Mouse (Mus musculus): Measurements from ENCODE around the gene Tut7. TPM values are rescaled to one million over a fixed set of nuclear protein-coding genes. Genes with fewer than 3 reads are reported as not detected.
"Not testable (repeated sequence)": the region's sequence is repeated elsewhere in the genome, so short reads cannot be mapped to it uniquely, and the experiment has no call there.

Tut7 gene
- polyA plus RNA-seq, 1 experiment, result 113 TPM

- TF ChIP-seq CTCF (IDR thresholded peaks at IDR 0.05; ENCODE audit: borderline replicate concordance, insufficient read depth, low read length) (no peak), POLR2A (IDR thresholded peaks at IDR 0.05; ENCODE audit: low read depth, low read length) (no peak)
- Histone ChIP-seq H3K4me3 (ENCODE audit: insufficient read depth, low read length) (no peak overlapping the region), H3K4me1 (ENCODE audit: control insufficient read depth, insufficient read depth, low read length) (no peaks in the 10 kb centered on the region), H3K27ac (ENCODE audit: insufficient read depth, low read length) (no peak overlapping the region)
Measured at GRCm38 (mm10) chr13:59800077-59800476, 22.9 kb downstream of the Tut7 start.

- Histone ChIP-seq H3K4me3 (ENCODE audit: insufficient read depth, low read length) (no peak overlapping the region), H3K27ac (ENCODE audit: insufficient read depth, low read length) (no peak overlapping the region), H3K4me1 (ENCODE audit: control insufficient read depth, insufficient read depth, low read length) (no peaks in the 10 kb centered on the region)
- TF ChIP-seq CTCF (IDR thresholded peaks at IDR 0.05; ENCODE audit: borderline replicate concordance, insufficient read depth, low read length) (no peak), POLR2A (IDR thresholded peaks at IDR 0.05; ENCODE audit: low read depth, low read length) (no peak)
Measured at GRCm38 (mm10) chr13:59798306-59798705, 24.6 kb downstream of the Tut7 start.

GRCm38 (mm10) chr13:59796466-59796848, 26.5 kb downstream of the Tut7 start:
- Histone ChIP-seq H3K4me1 (ENCODE audit: control insufficient read depth, insufficient read depth, low read length) (no peaks in the 10 kb centered on the region), H3K27ac (ENCODE audit: insufficient read depth, low read length) (no peak overlapping the region), H3K4me3 (ENCODE audit: insufficient read depth, low read length) (no peak overlapping the region)
- TF ChIP-seq CTCF (IDR thresholded peaks at IDR 0.05; ENCODE audit: borderline replicate concordance, insufficient read depth, low read length) (no peak), POLR2A (IDR thresholded peaks at IDR 0.05; ENCODE audit: low read depth, low read length) (no peak)

- no peak overlapping the region for H3K4me3 ChIP-seq (ENCODE audit: insufficient read depth, low read length)
- TF ChIP-seq CTCF (IDR thresholded peaks at IDR 0.05; ENCODE audit: borderline replicate concordance, insufficient read depth, low read length) (no peak), POLR2A (IDR thresholded peaks at IDR 0.05; ENCODE audit: low read depth, low read length) (no peak)
- no peaks in the 10 kb centered on the region for H3K4me1 ChIP-seq (ENCODE audit: control insufficient read depth, insufficient read depth, low read length)
- no peak overlapping the region for H3K27ac ChIP-seq (ENCODE audit: insufficient read depth, low read length)
Measured at GRCm38 (mm10) chr13:59795807-59796465, 27.0 kb downstream of the Tut7 start.

- TF ChIP-seq CTCF (IDR thresholded peaks at IDR 0.05; ENCODE audit: borderline replicate concordance, insufficient read depth, low read length) (no peak), POLR2A (IDR thresholded peaks at IDR 0.05; ENCODE audit: low read depth, low read length) (no peak)
- H3K4me1 ChIP-seq (ENCODE audit: control insufficient read depth, insufficient read depth, low read length), result no peaks in the 10 kb centered on the region
- no peak overlapping the region for H3K27ac ChIP-seq (ENCODE audit: insufficient read depth, low read length)
- H3K4me3 ChIP-seq (ENCODE audit: insufficient read depth, low read length), result no peak overlapping the region
Measured at GRCm38 (mm10) chr13:59794786-59795185, 28.2 kb downstream of the Tut7 start.

- Histone ChIP-seq H3K27ac (ENCODE audit: insufficient read depth, low read length) (no peak within 1 kb of the TSS), H3K4me3 (ENCODE audit: insufficient read depth, low read length) (no peak within 1 kb of the TSS), H3K4me1 (ENCODE audit: control insufficient read depth, insufficient read depth, low read length) (no peaks in the 10 kb centered on the region)
- TF ChIP-seq POLR2A (IDR thresholded peaks at IDR 0.05; ENCODE audit: low read depth, low read length) (no peak), CTCF (IDR thresholded peaks at IDR 0.05; ENCODE audit: borderline replicate concordance, insufficient read depth, low read length) (no peak)
Measured at GRCm38 (mm10) chr13:59782145-59782544, 40.8 kb downstream of the Tut7 start, which contains the start of gene Gm49354. TSS of gene Gm49354 (minus strand) at chr13:59782245.

- H3K27ac ChIP-seq (ENCODE audit: insufficient read depth, low read length); H3K4me1 ChIP-seq (ENCODE audit: control insufficient read depth, insufficient read depth, low read length); H3K4me3 ChIP-seq (ENCODE audit: insufficient read depth, low read length): not testable (repeated sequence)
Measured at GRCm38 (mm10) chr13:59779744-59780264, 43.1 kb downstream of the Tut7 start.

- Histone ChIP-seq H3K27ac (ENCODE audit: insufficient read depth, low read length) (no peak overlapping the region), H3K4me1 (ENCODE audit: control insufficient read depth, insufficient read depth, low read length) (no peaks in the 10 kb centered on the region), H3K4me3 (ENCODE audit: insufficient read depth, low read length) (no peak overlapping the region)
- TF ChIP-seq POLR2A (IDR thresholded peaks at IDR 0.05; ENCODE audit: low read depth, low read length), result no peak
- TF ChIP-seq CTCF (IDR thresholded peaks at IDR 0.05; ENCODE audit: borderline replicate concordance, insufficient read depth, low read length), result no peak
Measured at GRCm38 (mm10) chr13:59779213-59779612, 43.7 kb downstream of the Tut7 start.

- H3K4me3 ChIP-seq (ENCODE audit: insufficient read depth, low read length), result no peak overlapping the region
- no peak overlapping the region for H3K27ac ChIP-seq (ENCODE audit: insufficient read depth, low read length)
- TF ChIP-seq CTCF (IDR thresholded peaks at IDR 0.05; ENCODE audit: borderline replicate concordance, insufficient read depth, low read length) (no peak), POLR2A (IDR thresholded peaks at IDR 0.05; ENCODE audit: low read depth, low read length) (no peak)
- H3K4me1 ChIP-seq (ENCODE audit: control insufficient read depth, insufficient read depth, low read length), result peaks cover 2% of the 10 kb centered on the region; the same call in 1 of the 2 replicates
Measured at GRCm38 (mm10) chr13:59775168-59775567, 47.8 kb downstream of the Tut7 start.

- TF ChIP-seq CTCF (IDR thresholded peaks at IDR 0.05; ENCODE audit: borderline replicate concordance, insufficient read depth, low read length), result no peak
- 0 out of 2 replicates have a peak, but pooled peaks have one; percentile 12 for TF ChIP-seq POLR2A (IDR thresholded peaks at IDR 0.05; ENCODE audit: low read depth, low read length)
- Histone ChIP-seq H3K4me3 (ENCODE audit: insufficient read depth, low read length) (no peak overlapping the region), H3K4me1 (ENCODE audit: control insufficient read depth, insufficient read depth, low read length) (peaks cover 5% of the 10 kb centered on the region), H3K27ac (ENCODE audit: insufficient read depth, low read length) (peak overlapping the region; percentile 90; the same call in 1 of the 2 replicates)
Measured at GRCm38 (mm10) chr13:59771257-59771656, 51.7 kb downstream of the Tut7 start.

Measured in embryonic fibroblast, embryonic 13.5 days (primary cell).